Mouse (Mus musculus): ENCODE results near the gene Cpsf6.

- TF ChIP-seq EP300 (optimal IDR thresholded peaks at IDR 0.05): no peak
- no peak for TF ChIP-seq CTCF (IDR thresholded peaks at IDR 0.05; ENCODE audit: low read depth)
These were observed 46.2 kb upstream of the Cpsf6 start for GRCm38 (mm10) chr10:117425907-117426614.

Data from stomach, postnatal 0 days (tissue).